Mouse (Mus musculus) T-helper 1 cell (primary cell): ENCODE measurements at regions not wholly inside any gene's neighbourhood (a gene's known extent, or its start where the extent isn't known, plus 50 kb on each side); places are given as distances from the start of the nearest gene placed in this dataset.

Source experiments
- in situ Hi-C: fragments of 300-600 bp; cut with MboI, MseI; formaldehyde crosslinking; loops from one replicate; pipeline ENCODE4 v1.15.1; 2025; ENCODE audit warnings: high pct_unique_total_duplicates

DNA sequence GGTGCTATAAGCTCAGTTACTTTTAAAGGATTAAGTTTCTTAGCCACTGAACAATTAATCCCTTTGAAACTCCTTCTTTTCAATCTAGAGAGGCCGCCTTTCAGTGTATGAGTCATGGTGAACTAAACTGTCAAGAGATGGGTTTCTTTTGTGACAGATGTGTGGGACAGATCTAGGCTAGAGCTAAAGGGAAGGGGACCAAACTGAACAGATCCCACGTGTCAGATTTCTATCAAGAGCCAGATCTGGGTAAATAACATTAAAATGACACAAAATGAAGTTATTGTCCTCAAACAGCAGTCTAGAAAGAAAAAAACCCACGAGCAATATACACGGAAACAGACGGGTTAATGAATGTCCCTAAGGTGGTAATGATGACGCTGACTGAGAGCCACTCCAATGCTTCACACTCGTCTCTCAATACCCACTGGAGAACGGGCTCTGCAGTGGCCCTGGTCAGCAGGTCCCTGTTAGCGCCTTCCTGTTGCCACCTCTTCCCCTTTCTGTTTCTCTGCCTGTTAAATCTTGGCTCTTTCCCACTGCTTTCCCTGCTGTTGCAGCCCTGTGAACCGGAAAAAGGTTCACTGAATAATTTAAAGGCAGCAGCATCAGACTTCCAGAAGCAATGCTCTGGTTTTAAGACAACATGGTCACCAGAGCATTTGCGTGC is 52.7 kb upstream of the Rab3gap2 start:
- in situ Hi-C loops: no loop called here

DNA sequence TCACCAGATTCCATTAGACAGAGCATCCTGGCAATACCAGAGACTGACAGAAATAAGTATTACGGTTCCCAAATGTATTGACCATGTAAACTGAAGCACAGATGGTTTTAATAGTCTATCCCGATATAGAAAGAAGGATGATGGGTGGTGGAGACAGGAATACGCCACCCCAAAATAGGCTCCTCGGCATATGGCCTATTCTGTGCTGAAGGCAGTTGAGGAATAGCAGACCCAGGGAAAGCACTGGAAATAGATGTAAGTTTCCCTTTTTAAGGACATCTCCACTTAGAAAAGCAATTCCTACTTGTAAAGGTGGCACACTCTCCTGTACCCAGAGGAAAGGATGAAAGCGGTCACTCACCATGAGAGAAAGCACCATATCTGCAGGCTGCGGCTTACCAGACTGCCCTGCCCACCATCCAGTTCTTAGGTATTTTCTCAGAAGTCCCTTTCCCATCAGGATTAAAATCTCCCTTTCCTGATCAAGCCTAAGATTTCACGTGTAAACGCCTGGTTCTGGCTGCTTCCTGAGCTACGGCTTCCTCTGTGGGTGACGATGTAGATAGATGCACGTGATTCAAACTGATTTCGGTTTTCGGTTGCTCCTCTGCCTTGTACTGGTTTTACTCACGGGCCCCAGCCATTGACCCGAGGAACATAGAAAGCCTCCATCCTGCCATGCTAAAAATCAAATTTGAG is 53.3 kb upstream of the Rab3gap2 start:
- in situ Hi-C loops: no loop called here

DNA sequence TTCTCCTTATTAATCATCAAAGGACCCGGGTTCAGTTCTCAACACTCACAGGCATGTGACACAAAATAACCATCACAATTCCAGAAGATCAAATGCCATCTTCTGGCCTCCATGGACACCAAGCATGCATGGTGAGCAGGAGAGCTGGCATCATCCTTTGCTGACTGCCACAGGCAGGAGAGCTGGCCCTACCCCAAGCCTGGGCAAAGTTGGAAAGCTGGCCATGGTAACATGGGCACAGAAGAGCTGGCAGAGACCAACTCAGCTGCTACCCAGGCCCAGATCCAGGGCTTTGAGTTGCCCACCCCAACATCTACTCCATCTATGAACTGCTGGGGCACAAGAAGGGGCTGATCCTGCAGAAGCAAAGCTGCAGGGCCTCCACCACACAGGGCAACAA is 59.1 kb upstream of the Rab3gap2 start:
- in situ Hi-C loops: no loop called here

DNA sequence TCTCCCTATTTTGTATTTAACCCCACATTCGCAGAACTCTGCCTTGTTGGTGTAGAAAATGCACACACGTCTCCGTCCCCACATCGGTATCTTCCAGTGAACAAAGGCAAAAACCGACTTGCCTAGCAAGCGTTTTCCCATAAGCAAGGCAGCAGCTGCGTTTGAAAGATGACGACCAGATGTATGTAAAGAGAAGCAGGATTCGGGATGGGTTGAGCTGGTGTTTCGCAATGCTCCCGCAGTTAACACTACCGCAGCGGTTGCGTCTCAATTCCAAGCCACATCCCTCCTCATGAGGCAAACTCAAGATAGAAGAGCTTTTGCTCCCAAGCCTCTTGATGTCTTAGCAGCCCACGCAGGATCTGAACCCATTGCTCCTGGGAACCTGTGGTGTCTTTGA is 59.9 kb upstream of the Rab3gap2 start:
- in situ Hi-C loops: no loop called here

DNA sequence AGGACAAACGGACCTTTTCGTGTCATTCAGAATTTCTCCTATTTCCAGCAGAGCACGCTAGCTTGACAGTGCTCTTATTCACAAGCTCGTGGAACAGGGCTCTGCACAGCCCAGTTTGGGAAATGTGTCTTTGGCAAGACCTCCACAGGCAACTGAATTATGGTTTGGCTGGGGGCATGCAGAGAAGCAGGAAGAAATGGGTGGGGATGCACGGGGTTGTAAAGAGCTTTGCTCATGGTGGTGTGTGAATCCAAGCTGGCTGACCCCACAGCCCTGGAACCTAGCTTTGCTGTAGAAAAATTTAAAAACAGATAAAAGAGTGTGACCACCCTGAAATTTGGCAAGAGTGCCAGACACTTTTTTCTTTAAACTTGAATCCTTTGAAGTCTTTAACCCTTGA is 63.6 kb upstream of the Rab3gap2 start:
- in situ Hi-C loops: no loop called here

DNA sequence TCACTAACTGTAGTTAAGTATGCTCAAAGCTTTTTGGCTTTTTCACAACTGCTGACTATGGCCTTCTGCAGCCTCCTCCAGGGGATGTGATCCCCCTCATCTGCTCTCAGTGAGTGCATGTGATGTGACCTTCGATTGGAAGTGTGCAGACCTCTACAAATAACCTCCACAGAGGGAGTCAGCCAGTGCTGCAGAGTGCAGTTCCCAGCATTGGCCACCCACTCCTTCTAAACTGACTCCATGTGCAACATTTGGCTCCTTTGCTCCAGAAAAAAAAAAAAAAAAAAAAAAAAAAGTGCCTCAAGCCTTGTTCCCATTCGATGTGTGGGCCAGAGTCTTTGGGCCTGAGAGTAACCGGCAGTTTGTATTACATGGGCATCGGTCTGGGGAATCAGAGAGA is 75.7 kb upstream of the Rab3gap2 start:
- in situ Hi-C loops: no loop called here

DNA sequence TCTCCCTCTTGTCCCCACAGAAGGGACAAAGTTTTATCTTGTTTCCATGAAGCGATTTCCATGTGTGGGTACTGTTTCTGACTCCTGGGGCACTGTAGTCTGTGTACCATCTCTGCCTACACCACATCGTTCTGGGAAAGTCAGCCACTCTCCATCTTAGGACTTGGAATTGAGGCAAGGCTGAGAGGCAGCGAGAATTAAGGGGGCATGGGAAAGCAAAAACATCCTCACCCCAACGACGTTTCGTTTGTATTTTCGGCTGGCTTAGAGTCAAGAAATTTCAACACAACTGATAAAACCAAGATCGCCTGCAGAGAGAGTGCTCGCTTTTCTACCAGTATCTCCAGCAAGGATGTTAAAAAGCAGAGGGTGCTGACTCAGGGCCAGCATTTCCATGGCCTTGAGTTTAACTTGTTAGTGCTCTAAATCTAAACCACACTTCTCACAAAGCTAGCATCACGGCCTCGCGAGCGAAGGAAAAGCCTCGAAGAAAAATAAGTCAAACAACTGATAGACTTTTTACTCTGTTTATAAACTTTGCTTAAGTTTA is 78.1 kb upstream of the Rab3gap2 start:
- in situ Hi-C loops: no loop called here

DNA sequence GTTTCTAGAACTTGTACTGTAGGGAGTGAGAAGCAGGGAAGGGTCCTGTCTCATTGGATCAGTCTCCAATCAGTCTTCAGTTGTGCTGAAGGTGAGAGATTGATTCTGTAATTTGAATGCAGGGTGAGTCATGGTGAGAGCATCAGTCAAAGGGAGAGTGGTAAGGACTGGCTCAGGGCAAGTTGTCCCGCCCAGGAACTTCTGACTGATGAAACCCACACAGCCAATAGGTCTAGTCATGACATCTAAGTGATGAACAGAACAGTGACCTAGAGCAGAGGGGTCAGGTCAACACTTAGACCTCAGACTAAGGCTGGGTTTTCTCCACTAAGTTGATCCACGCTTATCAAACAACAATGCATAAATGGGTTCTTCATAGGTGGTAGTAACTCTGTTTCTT is 82.4 kb upstream of the Rab3gap2 start:
- in situ Hi-C loops: no loop called here

DNA sequence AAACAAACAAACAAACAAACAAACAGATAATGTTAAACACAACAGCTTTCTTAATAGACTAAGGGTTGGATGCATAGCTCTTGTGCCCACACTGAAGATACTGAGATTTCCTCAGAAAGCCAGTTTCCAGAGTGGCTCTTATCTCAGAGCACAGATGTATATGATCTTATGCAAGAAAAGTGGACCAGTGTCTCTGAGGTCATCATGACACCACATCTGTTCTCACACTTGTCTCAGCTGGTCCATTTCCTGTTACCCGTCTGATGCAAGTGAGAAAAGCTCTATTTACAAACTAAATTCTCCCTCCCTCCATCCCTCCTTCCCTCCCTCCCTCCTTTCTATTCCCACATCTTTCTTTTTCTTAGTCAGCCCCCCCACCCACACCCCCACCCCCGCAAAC is 83.5 kb upstream of the Rab3gap2 start:
- in situ Hi-C loops: no loop called here

DNA sequence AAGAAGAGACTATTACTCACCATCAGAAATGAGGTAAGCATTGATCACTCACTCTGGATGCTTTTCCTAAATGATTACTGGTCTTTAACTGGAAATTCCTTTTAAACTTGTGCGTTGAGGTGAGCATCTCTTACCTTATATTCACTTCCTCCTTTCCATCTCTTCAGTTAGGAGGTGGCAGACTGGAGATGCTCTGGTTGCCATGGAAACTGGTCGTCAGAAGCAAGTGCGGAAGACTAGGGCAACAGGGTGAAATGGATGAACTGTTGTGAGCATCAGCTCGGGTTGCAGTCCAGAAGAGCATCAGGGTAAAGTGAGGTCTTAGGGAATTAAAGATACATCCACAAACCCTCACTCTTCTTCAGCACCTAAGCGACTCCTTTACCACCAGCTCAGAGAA is 86.2 kb upstream of the Rab3gap2 start:
- in situ Hi-C loops: loop anchor here (5.0 kb wide), 1 partner anchor 340 kb away; no protein-coding TSS in a partner anchor

DNA sequence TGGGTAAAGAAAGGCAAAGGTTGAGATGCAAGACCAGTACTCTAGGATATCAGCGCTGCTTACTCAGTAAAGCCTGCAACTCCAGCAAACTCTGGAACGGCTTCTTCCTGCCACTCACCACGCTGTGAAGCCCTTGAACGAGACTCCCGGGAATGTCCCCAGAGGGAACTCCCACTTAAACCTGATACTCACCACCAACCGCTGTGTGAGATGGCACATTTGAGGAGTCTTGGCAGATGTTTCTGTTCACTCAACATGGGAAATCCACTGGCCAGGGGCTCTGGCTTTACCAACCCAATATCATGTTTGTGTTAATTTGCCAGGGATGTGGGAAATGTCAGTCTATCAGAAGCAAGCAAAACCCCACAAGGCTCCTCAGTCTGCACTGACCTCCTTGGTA is 90.2 kb upstream of the Rab3gap2 start:
- in situ Hi-C loops: no loop called here

DNA sequence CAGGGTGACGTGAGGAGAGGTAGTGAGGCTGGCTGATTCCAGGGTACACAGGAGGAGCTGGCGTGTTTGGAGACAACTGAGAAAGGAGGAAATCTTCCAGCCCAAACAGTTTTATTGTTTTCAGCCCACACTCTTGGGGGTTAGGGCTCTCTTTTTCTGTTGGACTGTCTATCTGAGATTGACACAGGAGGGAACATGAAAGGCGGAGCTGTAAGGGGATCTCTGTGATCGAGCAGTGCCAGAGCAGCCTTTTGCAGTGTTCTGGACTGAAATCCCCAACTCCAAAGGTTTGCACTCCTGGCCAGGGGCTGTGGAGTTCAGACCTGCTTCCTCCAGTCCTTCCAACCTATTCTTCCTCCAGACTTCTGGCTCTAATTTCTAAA is 91.9 kb upstream of the Rab3gap2 start:
- in situ Hi-C loops: no loop called here

DNA sequence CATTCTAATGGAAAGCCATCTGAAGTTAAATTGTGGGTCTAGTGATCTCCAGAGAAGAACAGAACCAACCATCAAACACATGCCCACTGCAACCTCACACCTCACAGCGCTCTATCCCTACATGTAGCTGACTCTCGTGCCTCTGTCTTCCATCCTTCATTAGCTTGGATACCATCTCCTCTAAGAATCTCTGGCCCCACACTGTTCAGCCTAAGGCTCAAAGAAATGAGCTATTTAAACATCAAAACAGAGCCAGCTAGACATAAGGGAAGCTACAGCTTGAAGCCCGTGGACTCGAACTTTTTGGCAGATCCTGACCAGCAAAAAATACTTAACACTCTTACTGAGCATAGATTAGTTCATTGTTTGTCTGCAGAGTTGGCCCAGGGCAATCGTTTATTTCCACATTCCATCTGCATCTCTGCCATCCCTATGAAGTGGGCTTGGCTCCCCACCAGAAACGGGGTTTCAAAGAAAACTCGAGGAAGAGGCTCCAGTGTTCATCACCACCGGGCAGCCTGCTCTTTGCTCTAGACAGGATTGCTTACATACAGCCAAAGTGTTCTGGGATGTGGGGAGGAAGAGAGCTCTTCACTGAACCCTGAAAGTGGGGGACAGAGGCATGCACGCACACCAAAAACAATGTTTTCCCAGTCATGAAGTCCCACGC is 92.4 kb upstream of the Rab3gap2 start:
- in situ Hi-C loops: no loop called here

DNA sequence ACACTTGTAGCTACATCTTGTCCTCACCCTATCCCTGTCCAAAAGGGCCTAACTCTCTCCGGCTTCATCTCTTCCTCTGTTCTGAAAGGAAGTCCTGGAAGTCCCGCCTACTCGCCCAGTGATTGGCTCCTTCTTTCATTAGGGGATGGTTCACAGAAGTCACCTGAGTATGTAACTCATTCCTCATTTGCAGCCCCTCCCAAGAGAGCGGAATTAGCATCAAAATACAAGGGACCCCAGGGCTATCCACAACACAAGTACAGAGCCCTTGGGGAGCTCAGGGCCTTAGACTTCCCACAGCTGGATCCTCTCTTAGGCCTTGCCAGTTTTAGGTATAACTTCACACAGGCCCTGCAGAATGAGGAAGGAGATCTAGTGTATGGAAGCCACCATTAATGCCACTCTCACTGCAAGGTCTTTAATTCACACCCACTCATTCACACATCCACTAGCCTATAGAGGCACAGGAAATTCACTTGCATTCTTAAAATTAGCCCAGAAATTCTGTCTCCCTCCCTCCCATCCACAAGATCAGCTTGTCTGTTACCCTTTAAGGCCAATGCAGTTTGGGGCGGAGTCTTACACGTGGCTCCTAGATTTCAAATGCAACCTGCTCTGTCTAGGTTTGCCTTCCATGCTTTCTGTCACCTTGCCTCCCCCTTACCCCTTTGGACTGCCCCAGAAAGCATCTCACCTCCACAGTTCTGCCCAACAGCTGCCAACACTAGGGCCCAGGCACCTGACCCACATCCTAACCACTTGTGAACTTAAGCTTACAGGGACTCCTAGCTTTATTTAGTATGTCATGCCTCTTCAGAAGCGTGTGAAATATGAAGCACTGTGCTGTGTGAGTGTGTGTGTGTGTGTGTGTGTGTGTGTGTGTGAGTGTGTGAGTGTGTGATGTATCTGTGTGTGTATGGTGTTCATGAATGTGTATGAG is 98.7 kb upstream of the Rab3gap2 start:
- in situ Hi-C loops: no loop called here

DNA sequence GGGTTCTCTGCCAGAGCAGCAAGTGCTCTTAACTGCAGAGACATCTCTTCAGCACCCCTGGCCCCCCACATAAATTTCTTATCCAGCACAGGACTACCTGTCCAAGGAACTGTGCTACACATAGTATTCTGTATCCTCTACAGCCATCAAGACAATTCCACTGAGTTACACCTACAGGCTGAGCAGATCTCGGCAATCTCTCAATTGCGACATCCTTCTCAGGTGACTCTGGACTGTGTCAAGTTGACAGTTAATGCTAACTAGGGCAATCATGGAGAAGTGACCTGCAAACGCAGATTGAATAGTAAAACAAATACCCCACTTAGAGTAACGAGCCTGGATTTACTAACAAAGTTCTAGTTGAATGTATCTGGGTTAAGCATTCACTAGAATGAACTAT is 100.1 kb upstream of the Rab3gap2 start:
- in situ Hi-C loops: no loop called here

DNA sequence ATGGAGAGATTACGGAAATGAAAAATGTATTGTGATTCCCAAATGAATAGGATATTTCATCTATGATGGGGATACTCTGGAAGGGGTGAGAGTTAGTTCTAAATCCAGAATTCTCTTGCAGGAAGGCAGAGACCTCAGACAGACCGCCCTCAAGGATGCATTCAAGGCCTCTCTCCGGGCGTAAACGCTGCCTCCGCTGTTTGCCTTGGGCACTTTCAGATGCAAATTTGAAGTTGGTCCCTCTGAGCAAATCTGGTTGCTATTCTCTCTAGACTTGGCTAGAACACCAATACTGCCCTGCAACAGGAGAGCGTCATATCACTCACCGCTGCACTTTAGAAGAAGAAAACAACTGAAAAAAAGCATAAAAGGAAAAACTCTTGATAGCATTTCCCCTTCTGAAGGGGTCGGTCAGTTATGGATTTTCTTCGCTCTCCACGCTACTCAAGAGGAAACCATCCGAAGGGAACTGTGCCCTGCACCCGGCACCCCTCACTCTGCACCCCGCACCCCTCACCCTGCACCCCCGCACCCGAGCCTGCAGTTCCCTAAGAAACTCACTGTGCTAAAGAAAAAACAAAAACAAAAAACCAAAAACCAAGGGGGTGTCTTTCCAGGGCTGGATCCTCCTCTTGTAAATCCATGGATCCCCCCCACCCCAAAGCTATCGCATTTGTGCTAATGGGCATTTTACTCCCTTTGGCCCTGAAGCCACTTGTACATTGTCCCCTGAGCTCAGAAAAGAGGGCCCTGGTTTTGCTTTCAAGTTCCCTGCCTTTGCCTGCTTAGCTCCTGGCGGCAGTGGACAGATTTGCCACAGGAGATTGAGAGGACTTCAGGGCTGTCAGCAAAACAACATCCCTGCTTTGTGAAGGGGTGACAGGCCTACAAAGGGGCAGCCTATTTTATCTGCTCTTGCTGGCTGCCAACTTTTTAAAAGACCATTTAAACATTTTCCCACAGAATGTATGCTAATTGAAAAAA is 99.9 kb upstream of the Mark1 start:
- in situ Hi-C loops: no loop called here

DNA sequence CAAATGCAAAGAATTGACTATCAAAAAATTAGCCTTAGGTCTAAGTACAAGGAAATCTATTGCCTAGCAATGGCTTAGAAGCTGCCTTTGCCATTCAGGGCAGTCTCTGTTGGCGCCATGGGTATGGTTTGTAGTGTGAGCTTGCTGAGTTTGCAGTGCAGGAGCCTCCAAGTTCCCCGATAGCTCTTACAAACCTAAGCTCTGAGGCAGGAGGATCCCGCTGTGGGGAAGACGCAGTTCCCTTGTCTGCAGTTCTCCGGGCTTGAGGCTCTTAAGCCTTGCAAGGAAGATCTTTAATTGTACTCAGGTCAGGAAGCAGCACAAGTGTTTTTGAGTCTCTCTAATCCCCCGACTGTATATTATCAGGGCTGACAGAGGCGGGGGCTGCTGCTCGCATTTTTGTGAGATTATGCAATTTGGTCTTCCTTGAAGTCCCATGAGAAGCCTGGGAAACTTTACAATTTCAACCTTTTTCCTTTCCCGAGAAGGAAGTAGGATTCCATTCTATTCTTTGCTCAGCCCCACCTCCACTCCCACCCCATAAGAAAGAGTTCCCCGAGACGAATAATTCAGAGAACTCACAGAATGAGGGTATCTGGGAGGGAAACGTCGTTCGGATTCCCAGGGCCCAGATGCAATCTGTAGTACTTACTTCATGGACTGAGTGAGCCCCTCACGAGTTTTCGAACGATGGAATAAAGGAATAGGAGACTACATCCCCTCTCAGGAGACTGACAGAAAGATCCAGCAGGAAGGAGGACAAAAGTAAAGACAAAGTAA is 99.0 kb upstream of the Mark1 start:
- in situ Hi-C loops: no loop called here

DNA sequence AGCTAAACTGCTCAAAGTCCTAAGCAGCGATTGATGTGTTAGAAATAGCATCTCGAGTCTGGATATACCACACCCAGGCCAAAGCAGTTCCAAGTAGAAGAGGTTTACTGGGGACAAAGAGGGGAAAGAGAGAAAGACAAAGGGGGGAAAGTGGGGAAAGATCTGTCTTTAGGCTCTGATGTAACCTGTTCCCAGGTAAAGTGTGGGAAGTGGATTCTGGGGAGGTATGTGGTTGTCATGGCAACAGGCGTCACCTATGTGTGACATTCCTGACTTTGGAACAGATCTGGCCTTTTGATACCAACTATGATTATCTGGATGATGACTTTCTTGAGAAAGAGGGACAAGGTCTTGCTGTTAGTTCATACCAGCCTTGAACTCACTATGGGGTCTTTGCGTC is 97.4 kb upstream of the Mark1 start:
- in situ Hi-C loops: no loop called here

DNA sequence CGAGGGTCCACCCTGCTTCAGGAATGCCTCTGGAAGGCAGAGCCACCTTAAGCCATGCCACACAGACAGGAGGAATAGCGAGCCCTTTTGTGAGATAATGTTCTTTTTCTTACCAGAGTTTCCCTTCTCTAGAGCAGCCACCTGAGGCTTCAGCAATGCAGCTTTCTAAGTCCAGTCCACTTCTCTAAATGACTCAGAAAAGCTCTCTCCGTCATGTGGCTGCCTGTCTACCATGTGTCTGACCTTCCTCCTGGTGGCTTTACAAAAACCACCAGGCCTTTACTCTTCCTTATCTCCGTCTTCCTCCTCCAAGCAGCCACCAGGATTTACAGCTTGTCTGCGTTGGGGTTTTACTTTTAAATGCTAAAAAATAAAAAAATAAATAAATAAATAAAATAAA is 93.4 kb upstream of the Mark1 start:
- in situ Hi-C loops: no loop called here
